Mouse (Mus musculus): ENCODE results near the gene Pak2. TPM values are rescaled to one million over a fixed set of nuclear protein-coding genes. Genes with fewer than 3 reads are reported as not detected.
A peak's percentile ranks its signal among the peaks of the same experiment; 100 is the strongest.

The Pak2 gene
- polyA plus RNA-seq, 2 experiments: 6.7 to 9.1 TPM

DNA sequence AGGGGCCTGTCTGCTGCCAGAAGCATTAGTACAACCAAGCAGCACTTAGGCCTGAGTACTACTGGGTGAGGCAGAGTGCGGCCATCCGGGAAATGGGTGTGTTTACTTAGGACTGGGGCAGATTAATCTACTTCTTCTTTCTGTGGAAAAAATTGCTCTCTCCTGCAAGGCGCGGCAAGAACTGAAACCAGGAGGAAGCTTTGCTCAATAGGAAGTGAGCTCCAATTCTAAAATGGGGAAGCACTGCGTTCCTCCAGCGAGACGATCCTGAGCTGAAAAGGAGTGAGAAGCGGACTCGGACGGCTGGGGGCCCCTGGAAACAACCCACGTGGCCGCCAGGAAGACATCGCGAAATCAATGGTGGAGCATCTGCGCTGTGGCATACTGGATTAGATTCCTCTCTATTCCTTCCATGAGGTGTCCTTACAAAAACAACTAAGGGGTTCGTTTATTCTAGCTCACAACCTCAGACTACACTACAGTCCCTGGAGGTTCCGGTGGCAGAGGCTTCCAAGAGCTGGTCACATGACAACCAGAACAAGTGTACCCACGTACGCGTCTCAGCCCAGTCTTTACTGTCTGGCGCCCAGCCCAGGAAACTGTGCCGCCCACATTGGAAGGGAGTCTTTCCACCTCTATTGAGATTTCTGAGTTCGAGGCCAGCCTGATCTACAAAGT, 34.5 kb upstream of the Pak2 start:
- TF ChIP-seq EP300 (IDR thresholded peaks at IDR 0.05; ENCODE audit: low read depth) (no peak), CTCF (IDR thresholded peaks at IDR 0.05; ENCODE audit: low read depth) (no peak)
- peak overlapping the region; percentile 32 to 40 for H3K4me3 ChIP-seq (ENCODE audit: insufficient read depth in 1 of 2, low read depth in 2 of 2, low read length in 2 of 2)
- WGBS (ENCODE audit: insufficient replicate concordance): 10% methylated on average over 23 of the region's 23 CpGs
- no peaks in the 10 kb centered on the region for H3K9me3 ChIP-seq (ENCODE audit: control insufficient read depth, low read length)
- H3K36me3 ChIP-seq (replicated peaks; ENCODE audit: control insufficient read depth, insufficient read depth, low read depth): no peaks in the 10 kb centered on the region
- peak; percentile 66; the same call in 1 of the 2 replicates for ATAC-seq (ENCODE audit: insufficient read depth)
- H3K27ac ChIP-seq: no peak overlapping the region; the same call in 1 of the 2 replicates
- H3K27me3 ChIP-seq (ENCODE audit: control insufficient read depth, insufficient read depth, low read length): no peaks in the 10 kb centered on the region
- peaks cover 3 to 24% of the 10 kb centered on the region in 2 experiments; a peak in 2 of 4 replicates for H3K4me1 ChIP-seq (replicated peaks; ENCODE audit: control insufficient read depth in 2 of 2, insufficient read depth in 2 of 2, low read length in 1 of 2)
- peak overlapping the region; percentile 31 for H3K9ac ChIP-seq (replicated peaks)
- DNase-seq (ENCODE audit: low read depth in 3 of 3, low spot score in 3 of 3): peak in 1 of 3 experiments; percentile 52
- peak overlapping the region; percentile 60 for H3K4me2 ChIP-seq (ENCODE audit: low read depth)

DNA sequence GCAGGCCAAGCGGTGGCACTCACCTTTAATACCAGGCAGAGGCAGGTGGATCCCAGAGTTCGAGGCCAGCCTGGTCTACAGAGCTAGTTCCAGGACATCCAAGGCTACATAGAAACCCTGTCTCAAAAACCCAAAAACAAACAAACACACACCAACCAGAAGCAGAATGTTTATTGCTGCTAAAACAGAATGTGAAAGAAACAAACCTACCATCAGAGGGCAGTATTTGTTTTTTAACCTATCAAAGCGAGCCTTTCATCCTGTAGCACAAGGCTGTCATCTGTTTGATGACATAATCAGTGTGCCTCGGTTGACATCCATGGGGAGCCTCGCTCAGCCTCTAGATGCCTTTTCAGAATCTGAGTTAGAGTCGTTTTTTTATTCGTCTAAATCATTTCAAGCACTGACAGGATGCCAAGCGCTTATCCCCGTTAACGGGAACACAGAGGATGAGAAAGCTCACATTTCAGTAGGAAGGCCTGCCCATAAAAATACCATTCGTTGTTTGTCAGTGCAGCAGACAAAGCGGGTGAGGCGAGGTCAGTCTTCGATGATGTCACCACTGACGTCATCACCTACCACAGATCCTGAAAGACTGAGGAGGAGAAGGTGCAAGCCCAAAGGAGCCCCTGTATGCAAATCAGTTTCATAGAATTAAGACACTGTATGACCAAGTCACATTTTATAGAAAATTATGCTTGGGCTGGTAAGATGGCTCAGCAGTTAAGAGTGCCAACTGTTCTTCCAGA, 32.0 kb upstream of the Pak2 start:
- ATAC-seq (ENCODE audit: insufficient read depth) (no peak), DNase-seq (ENCODE audit: low read depth in 3 of 3, low spot score in 3 of 3) (no peak)
- no peak overlapping the region for H3K27ac ChIP-seq

DNA sequence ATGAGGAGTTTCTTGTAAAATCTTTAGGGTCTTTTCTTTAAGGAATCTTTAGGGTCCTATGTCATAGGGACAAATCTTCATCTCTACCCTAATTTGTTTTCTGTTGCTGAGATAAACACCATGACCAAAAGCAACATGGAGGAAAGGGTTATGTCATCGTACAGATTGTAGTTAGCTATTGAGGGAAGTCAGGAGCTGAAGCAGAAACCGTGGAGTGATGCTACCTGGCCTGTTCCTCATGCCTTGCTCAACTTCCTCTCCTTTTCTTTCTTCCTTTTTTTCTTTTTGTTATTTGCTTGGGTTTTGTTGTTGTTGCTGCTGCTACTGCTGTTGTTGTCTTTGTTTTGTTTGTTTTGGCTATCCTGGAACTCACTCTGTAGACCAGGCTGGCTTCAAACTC, 29.4 kb upstream of the Pak2 start:
- no peak for ATAC-seq (ENCODE audit: insufficient read depth)
- H3K4me3 ChIP-seq (ENCODE audit: insufficient read depth in 1 of 2, low read depth in 2 of 2, low read length in 2 of 2): no peak overlapping the region
- DNase-seq (ENCODE audit: low read depth in 3 of 3, low spot score in 3 of 3): no peak
- H3K27me3 ChIP-seq (ENCODE audit: control insufficient read depth, insufficient read depth, low read length): no peaks in the 10 kb centered on the region
- H3K4me1 ChIP-seq (replicated peaks; ENCODE audit: control insufficient read depth in 2 of 2, insufficient read depth in 2 of 2, low read length in 1 of 2): peaks cover 0 to 9% of the 10 kb centered on the region in 2 experiments; a peak in 2 of 4 replicates
- no peak for TF ChIP-seq EP300 (IDR thresholded peaks at IDR 0.05; ENCODE audit: low read depth)
- TF ChIP-seq CTCF (IDR thresholded peaks at IDR 0.05; ENCODE audit: low read depth): no peak
- no peak overlapping the region for H3K27ac ChIP-seq
- 34% methylated on average over 2 of the region's 2 CpGs for WGBS (ENCODE audit: insufficient replicate concordance)
- no peaks in the 10 kb centered on the region for H3K9me3 ChIP-seq (ENCODE audit: control insufficient read depth, low read length)
- H3K9ac ChIP-seq (replicated peaks): no peak overlapping the region
- H3K36me3 ChIP-seq (replicated peaks; ENCODE audit: control insufficient read depth, insufficient read depth, low read depth): no peaks in the 10 kb centered on the region
- no peak overlapping the region for H3K4me2 ChIP-seq (ENCODE audit: low read depth)

More for the DNA sequence above, 32.0 kb upstream of the Pak2 start:
- WGBS (ENCODE audit: insufficient replicate concordance): 63% methylated on average over 15 of the region's 15 CpGs
- Histone ChIP-seq H3K9ac (replicated peaks) (no peak overlapping the region), H3K27me3 (ENCODE audit: control insufficient read depth, insufficient read depth, low read length) (no peaks in the 10 kb centered on the region), H3K4me1 (replicated peaks; ENCODE audit: control insufficient read depth in 2 of 2, insufficient read depth in 2 of 2, low read length in 1 of 2) (peaks cover 3 to 24% of the 10 kb centered on the region in 2 experiments; a peak in 2 of 4 replicates), H3K4me2 (ENCODE audit: low read depth) (no peak overlapping the region), H3K4me3 (ENCODE audit: insufficient read depth in 1 of 2, low read depth in 2 of 2, low read length in 2 of 2) (no peak overlapping the region), H3K36me3 (replicated peaks; ENCODE audit: control insufficient read depth, insufficient read depth, low read depth) (no peaks in the 10 kb centered on the region), H3K9me3 (ENCODE audit: control insufficient read depth, low read length) (no peaks in the 10 kb centered on the region)
- TF ChIP-seq EP300 (IDR thresholded peaks at IDR 0.05; ENCODE audit: low read depth): no peak
- TF ChIP-seq CTCF (IDR thresholded peaks at IDR 0.05; ENCODE audit: low read depth): no peak

DNA sequence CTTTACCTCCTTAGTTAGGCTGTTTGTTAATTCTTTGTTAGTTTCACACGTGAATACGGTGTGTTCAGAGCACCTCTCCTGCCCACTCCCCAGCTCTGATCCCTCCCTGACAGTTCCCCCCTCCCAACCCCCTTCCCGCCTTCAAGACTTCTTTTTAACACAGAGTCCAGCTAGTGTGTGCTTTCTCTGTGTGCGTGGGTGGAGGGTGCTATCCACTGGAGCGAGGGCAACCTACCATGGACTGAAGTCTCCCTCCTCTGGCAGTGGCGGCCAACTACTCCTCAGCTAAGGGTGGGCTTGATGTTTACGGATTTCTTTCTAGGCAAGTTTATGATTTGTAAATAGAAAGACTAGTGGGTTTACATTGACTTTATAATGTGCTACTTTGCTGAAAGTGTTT, 29.0 kb upstream of the Pak2 start:
- no peak for TF ChIP-seq EP300 (IDR thresholded peaks at IDR 0.05; ENCODE audit: low read depth)
- TF ChIP-seq CTCF (IDR thresholded peaks at IDR 0.05; ENCODE audit: low read depth): peak; percentile 53
- Histone ChIP-seq H3K36me3 (replicated peaks; ENCODE audit: control insufficient read depth, insufficient read depth, low read depth) (no peaks in the 10 kb centered on the region), H3K4me1 (replicated peaks; ENCODE audit: control insufficient read depth in 2 of 2, insufficient read depth in 2 of 2, low read length in 1 of 2) (peaks cover 0 to 9% of the 10 kb centered on the region in 2 experiments; a peak in 1 of 4 replicates), H3K9me3 (ENCODE audit: control insufficient read depth, low read length) (no peaks in the 10 kb centered on the region), H3K4me3 (ENCODE audit: insufficient read depth in 1 of 2, low read depth in 2 of 2, low read length in 2 of 2) (no peak overlapping the region), H3K27me3 (ENCODE audit: control insufficient read depth, insufficient read depth, low read length) (no peaks in the 10 kb centered on the region), H3K9ac (replicated peaks) (no peak overlapping the region), H3K27ac (no peak overlapping the region), H3K4me2 (ENCODE audit: low read depth) (no peak overlapping the region; the same call in 1 of the 2 replicates)
- no peak for DNase-seq (ENCODE audit: low read depth in 3 of 3, low spot score in 3 of 3)
- WGBS (ENCODE audit: insufficient replicate concordance): 35% methylated on average over 7 of the region's 7 CpGs
- ATAC-seq (ENCODE audit: insufficient read depth): no peak
